Mouse (Mus musculus): ENCODE results near the gene Ppp4r2. TPM values are rescaled to one million over a fixed set of nuclear protein-coding genes. Genes with fewer than 3 reads are reported as not detected.
A peak's percentile ranks its signal among the peaks of the same experiment; 100 is the strongest.

The Ppp4r2 gene
- polyA plus RNA-seq, 1 experiment from 2014 or later: 13.3 TPM

DNA sequence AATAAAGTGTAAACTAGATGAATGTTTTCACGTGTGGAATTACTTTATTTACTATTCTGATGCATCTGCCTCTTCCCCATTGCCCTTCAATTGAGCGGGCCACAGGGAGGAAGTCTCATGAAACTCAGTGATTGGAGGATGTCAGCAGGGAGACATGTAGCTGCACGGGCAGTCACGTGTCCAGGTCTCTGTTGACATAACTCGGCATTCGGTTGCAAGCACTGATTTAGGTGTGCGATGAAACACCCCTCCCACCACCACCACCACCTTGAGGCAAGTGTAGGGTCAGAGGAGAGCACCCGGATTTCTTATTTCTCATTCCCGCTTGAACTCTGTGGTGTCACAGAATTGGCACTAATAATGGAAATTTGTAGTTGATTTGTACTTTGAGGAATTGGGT is 36.5 kb downstream of the Ppp4r2 start:
- no peak for ATAC-seq (ENCODE audit: low FRiP score)
- H3K4me3 ChIP-seq (replicated peaks): no peak overlapping the region
- no peak overlapping the region for H3K9ac ChIP-seq (replicated peaks)
- no peak overlapping the region for H3K4me2 ChIP-seq
- no peaks in the 10 kb centered on the region for H3K9me3 ChIP-seq (replicated peaks)
- H3K36me3 ChIP-seq: peaks cover 4% of the 10 kb centered on the region; the same call in 1 of the 2 replicates
- 0 out of 2 replicates have a peak, but pooled peaks cover 2% of the 10 kb centered on the region for H3K27me3 ChIP-seq (replicated peaks)
- H3K27ac ChIP-seq (replicated peaks): no peak overlapping the region
- H3K4me1 ChIP-seq: no peaks in the 10 kb centered on the region
- 87% methylated on average over 9 of the region's 9 CpGs for WGBS

DNA sequence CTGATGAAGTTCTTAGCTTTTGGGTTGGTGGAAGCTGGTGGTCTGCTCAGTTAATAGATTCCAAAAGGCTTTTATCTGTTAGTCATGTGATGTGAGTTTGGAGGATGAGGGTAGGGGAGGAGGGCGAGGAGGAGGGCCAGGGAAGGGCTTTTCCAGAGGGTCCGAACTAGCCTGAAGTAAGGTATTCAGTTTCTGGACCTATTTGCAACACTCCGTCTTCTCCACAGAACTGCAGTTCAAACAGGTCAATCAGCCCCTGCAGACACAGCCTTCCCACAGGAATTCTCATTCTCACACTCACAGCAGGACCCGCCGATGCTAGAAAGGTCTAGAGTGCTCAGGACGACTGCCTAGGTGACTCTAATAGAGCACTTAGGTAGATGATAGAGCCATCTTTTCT is 39.8 kb downstream of the Ppp4r2 start:
- no peak for ATAC-seq (ENCODE audit: low FRiP score)
- Histone ChIP-seq H3K9me3 (replicated peaks) (no peaks in the 10 kb centered on the region), H3K27ac (replicated peaks) (no peak overlapping the region), H3K4me1 (no peaks in the 10 kb centered on the region), H3K36me3 (no peaks in the 10 kb centered on the region), H3K4me3 (replicated peaks) (no peak overlapping the region), H3K9ac (replicated peaks) (no peak overlapping the region), H3K27me3 (replicated peaks) (0 out of 2 replicates have a peak, but pooled peaks cover 3% of the 10 kb centered on the region), H3K4me2 (no peak overlapping the region)
- 76% methylated on average over 6 of the region's 6 CpGs for WGBS

DNA sequence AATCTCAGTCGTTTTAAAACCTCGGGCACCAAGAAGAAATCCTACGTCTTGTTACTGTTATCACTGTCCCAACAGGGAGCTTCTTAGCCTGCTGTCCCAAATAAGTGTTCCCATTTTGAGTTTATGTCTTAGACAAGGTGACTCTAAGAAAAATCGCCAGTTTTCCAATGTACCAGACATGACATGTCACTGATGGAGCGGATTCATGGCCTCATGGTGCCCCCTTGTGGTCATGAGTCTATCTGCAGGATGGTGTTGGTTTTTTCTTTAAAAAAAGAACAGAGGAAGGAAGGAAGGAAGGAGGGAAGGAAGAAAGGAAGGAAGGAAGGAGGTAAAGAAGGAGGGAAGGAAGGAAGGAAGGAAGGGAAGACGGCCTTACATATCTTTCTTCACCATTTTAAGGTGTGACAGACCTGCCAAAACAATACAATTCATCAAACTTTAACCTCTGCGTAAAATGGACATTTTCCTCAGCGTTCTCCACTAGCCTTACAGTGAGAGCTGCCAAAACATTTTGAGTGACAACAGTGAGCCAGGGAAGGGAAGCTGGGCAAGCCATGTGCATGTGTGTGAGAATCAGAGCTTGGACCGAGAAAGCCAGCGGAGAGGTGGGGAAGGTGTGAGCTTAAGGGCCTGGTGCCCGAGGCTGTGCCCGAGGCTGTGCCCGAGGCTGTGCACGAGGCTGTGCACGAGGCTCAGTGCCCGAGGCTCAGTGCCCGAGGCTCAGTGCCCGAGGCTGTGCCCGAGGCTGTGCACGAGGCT is 42.6 kb downstream of the Ppp4r2 start:
- Histone ChIP-seq H3K27ac (replicated peaks) (no peak overlapping the region), H3K27me3 (replicated peaks) (peaks cover 11% of the 10 kb centered on the region; the same call in 1 of the 2 replicates), H3K4me1 (no peaks in the 10 kb centered on the region), H3K9ac (replicated peaks) (no peak overlapping the region), H3K36me3 (no peaks in the 10 kb centered on the region), H3K4me2 (no peak overlapping the region), H3K9me3 (replicated peaks) (no peaks in the 10 kb centered on the region), H3K4me3 (replicated peaks) (no peak overlapping the region)
- no peak for ATAC-seq (ENCODE audit: low FRiP score)
- 75% methylated on average over 20 of the region's 20 CpGs for WGBS

DNA sequence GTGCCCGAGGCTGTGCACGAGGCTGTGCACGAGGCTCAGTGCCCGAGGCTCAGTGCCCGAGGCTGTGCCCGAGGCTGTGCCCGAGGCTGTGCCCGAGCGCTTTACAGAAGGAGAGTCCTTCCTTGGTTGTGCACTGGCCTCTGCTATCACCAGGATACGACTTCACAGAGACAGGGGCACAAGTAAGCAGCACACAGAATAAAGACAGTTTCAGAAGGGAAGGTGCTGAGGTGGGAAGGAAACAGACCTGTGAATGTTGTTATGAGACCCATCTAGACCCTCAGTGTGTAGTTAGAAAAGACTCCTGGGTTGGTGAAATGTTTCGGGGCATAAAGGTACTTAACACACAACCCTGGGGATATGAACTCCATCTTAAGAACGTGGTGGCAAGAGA is 43.2 kb downstream of the Ppp4r2 start:
- Histone ChIP-seq H3K9me3 (replicated peaks) (no peaks in the 10 kb centered on the region), H3K27ac (replicated peaks) (no peak overlapping the region), H3K4me3 (replicated peaks) (no peak overlapping the region), H3K4me2 (no peak overlapping the region), H3K36me3 (no peaks in the 10 kb centered on the region), H3K9ac (replicated peaks) (no peak overlapping the region), H3K27me3 (replicated peaks) (peaks cover 14% of the 10 kb centered on the region; the same call in 1 of the 2 replicates), H3K4me1 (no peaks in the 10 kb centered on the region)
- WGBS: 89% methylated on average over 12 of the region's 12 CpGs
- no peak for ATAC-seq (ENCODE audit: low FRiP score)

DNA sequence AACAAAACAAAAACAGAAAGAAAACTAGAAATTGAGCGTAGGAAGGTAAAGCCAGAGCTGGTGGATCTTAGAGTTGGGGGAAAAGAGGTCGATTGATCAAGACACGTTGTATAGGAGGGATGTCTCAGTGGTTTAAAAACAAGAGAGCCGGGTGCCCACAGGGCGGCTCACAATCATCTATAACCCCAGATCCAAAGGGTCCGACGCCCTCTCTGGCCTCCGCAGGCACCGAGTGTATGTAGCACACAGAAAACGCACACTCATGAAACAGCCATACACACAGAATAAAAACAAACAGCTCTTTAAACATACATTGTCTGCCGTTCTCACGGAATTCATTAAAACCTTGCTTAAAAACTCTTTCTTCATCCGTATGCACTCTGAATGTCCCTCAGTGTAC is 45.1 kb downstream of the Ppp4r2 start:
- 85% methylated on average over 13 of the region's 13 CpGs for WGBS
- H3K27me3 ChIP-seq (replicated peaks): peaks cover 20% of the 10 kb centered on the region; the same call in 1 of the 2 replicates
- no peak overlapping the region for H3K9ac ChIP-seq (replicated peaks)
- H3K9me3 ChIP-seq (replicated peaks): no peaks in the 10 kb centered on the region
- H3K4me2 ChIP-seq: no peak overlapping the region
- H3K36me3 ChIP-seq: no peaks in the 10 kb centered on the region
- H3K27ac ChIP-seq (replicated peaks): no peak overlapping the region
- H3K4me1 ChIP-seq: peaks cover 9% of the 10 kb centered on the region; the same call in 1 of the 2 replicates
- ATAC-seq (ENCODE audit: low FRiP score): no peak
- no peak overlapping the region for H3K4me3 ChIP-seq (replicated peaks)

DNA sequence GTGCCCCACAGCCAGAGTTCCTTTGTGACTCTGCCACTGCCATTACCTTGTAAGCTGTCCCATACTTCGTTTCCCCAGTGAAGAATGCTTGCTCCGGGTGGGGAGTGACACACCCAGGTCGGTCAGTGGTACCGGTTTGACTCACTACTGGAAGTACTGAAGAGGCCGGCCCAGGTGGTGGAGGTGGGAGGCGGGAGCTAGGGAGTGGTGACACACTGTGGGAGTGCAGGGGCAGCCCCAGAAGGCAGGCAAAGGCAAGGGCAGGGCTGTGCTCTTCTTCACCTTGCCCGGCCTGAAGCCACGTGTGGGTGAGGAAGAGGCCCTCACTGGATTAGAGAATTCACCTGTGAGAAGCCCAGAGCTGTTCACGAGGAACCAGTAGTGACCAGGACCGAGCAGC is 46.2 kb downstream of the Ppp4r2 start:
- H3K36me3 ChIP-seq: no peaks in the 10 kb centered on the region
- WGBS: 61% methylated on average over 10 of the region's 10 CpGs

DNA sequence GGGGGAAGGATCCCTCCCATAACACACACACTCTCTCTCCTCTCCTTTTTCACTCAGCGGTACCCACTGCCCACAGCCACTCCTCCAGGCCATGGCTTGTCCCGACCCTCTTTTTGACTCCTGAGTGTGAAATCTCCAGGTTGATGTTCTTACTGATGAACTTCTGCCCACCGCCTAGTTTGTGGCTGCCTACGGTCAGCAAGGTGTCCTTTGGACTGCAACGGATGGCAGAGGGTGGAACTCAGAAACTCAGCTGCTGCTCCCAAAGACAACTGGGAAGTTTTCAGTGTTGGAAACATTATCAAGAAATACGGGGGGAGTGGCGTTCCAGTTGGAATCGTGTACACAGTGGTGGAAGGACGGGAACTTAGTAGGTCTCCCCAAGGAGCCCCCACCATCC is 48.2 kb downstream of the Ppp4r2 start:
- Histone ChIP-seq H3K4me1 (peaks cover 9% of the 10 kb centered on the region; the same call in 1 of the 2 replicates), H3K36me3 (no peaks in the 10 kb centered on the region), H3K27me3 (replicated peaks) (peaks cover 17% of the 10 kb centered on the region; the same call in 1 of the 2 replicates), H3K4me3 (replicated peaks) (no peak overlapping the region), H3K27ac (replicated peaks) (no peak overlapping the region), H3K4me2 (no peak overlapping the region), H3K9ac (replicated peaks) (no peak overlapping the region), H3K9me3 (replicated peaks) (no peaks in the 10 kb centered on the region)
- 87% methylated on average over 9 of the region's 9 CpGs for WGBS
- no peak for ATAC-seq (ENCODE audit: low FRiP score)

More for the DNA sequence above, 46.2 kb downstream of the Ppp4r2 start:
- no peak overlapping the region for H3K27ac ChIP-seq (replicated peaks)
- no peak for ATAC-seq (ENCODE audit: low FRiP score)
- peaks cover 9% of the 10 kb centered on the region; the same call in 1 of the 2 replicates for H3K4me1 ChIP-seq
- no peaks in the 10 kb centered on the region for H3K9me3 ChIP-seq (replicated peaks)
- H3K4me2 ChIP-seq: no peak overlapping the region
- H3K27me3 ChIP-seq (replicated peaks): peaks cover 20% of the 10 kb centered on the region; the same call in 1 of the 2 replicates
- H3K9ac ChIP-seq (replicated peaks): no peak overlapping the region
- H3K4me3 ChIP-seq (replicated peaks): no peak overlapping the region

DNA sequence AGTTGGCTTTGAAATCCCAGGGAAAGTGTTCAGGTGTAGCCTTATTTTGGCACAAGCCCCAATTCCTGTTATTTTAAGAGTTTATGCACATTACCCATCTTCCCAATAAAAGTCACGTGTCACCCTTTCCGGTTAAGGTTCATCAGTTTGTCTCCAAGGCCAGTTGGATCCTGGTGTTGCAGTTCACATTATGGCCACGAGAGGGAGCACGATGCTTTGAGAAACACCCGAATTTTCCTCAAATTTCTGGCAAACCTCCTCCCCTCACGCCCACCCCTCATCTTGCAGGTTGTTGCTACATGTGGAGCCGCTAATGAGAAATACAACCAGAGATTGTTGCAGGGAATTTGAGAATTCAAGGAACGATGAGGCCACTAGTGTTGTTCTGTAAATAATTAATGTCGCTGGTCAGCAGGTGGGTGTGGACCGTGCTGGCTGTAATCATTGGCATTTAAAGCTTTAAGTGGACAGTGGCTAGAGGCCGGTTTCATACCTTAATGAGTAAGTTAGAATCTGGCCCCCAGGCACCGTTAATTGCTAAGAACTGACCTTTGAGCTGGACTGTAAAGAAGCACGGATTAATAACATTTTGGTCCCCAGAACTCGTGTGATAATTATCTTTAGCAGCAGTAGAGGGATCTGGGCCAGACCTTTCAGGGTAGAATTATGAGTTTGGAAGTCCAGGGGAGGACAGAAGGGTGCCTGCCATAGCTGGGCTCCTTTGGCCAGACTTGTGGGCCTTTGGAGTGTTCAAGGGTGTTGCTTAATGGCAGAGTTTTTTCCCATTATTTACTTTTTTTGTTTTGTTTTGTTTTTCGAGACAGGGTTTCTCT is 49.2 kb downstream of the Ppp4r2 start:
- H3K36me3 ChIP-seq: no peaks in the 10 kb centered on the region
- 13% methylated on average over 15 of the region's 15 CpGs for WGBS
- H3K27ac ChIP-seq (replicated peaks): no peak overlapping the region
- H3K4me1 ChIP-seq: peaks cover 9% of the 10 kb centered on the region; the same call in 1 of the 2 replicates
- peaks cover 17% of the 10 kb centered on the region; the same call in 1 of the 2 replicates for H3K27me3 ChIP-seq (replicated peaks)
- H3K4me3 ChIP-seq (replicated peaks): peak overlapping the region; percentile 23; the same call in 1 of the 2 replicates
- H3K9ac ChIP-seq (replicated peaks): no peak overlapping the region
- no peaks in the 10 kb centered on the region for H3K9me3 ChIP-seq (replicated peaks)
- ATAC-seq (ENCODE audit: low FRiP score): no peak
- peak overlapping the region; percentile 56 for H3K4me2 ChIP-seq

DNA sequence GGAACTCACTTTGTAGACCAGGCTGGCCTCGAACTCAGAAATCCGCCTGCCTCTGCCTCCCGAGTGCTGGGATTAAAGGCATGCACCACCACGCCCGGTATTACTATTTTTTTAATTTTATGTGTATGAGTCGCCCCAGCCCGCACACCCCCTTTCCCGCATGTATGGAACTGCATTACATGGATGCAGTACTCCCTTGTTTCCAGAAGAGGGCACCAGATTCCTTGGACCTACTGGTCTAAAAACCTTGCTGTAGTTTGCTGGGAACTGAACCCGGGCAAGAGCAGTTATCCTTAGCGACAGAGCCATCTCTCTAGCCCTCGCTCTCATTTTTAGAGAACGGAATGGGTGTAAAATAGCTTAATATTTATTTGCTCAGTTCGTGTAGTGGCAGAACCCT is 49.8 kb downstream of the Ppp4r2 start:
- WGBS: 56% methylated on average over 13 of the region's 13 CpGs

DNA sequence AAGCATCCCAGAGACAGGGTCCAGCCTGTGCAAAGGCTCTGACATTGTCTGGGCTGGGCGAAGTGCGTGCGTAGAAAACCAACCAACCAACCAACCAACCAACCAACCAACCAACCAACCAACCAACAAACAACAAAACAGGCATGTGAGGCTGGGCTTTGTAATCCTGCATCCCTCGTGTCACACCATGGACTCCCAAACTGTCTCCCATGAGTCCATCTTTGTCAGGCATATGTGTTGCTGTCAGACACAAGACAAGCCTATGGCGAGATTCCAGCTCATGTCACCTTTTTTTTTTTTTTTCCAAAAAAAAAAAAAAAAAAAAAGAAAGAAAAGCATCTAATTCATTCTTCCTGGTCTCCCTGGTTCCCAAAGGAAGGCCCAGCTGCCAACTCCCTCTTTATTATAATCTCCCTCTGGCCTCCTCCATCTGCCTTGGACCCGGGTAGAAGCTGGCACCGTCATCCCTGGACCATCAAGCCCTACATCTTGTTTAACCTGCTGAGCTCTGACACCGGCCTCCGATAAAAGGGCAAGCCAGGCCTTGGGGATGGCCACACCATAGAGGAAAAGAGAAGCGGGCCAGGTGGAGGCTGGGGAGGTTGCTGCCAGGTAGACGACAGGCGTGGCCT is 51.3 kb downstream of the Ppp4r2 start:
- Histone ChIP-seq H3K4me1 (peaks cover 9% of the 10 kb centered on the region; the same call in 1 of the 2 replicates), H3K9ac (replicated peaks) (no peak overlapping the region), H3K27me3 (replicated peaks) (peaks cover 11% of the 10 kb centered on the region; the same call in 1 of the 2 replicates), H3K9me3 (replicated peaks) (no peaks in the 10 kb centered on the region), H3K4me2 (no peak overlapping the region), H3K27ac (replicated peaks) (no peak overlapping the region), H3K36me3 (no peaks in the 10 kb centered on the region), H3K4me3 (replicated peaks) (no peak overlapping the region)
- ATAC-seq (ENCODE audit: low FRiP score): no peak
- 72% methylated on average over 12 of the region's 12 CpGs for WGBS

More for the DNA sequence above, 49.8 kb downstream of the Ppp4r2 start:
- H3K4me3 ChIP-seq (replicated peaks): no peak overlapping the region
- H3K27me3 ChIP-seq (replicated peaks): peaks cover 17% of the 10 kb centered on the region; the same call in 1 of the 2 replicates
- no peaks in the 10 kb centered on the region for H3K9me3 ChIP-seq (replicated peaks)
- no peak overlapping the region for H3K27ac ChIP-seq (replicated peaks)
- peaks cover 9% of the 10 kb centered on the region; the same call in 1 of the 2 replicates for H3K4me1 ChIP-seq
- ATAC-seq (ENCODE audit: low FRiP score): no peak
- H3K4me2 ChIP-seq: no peak overlapping the region
- H3K36me3 ChIP-seq: no peaks in the 10 kb centered on the region
- H3K9ac ChIP-seq (replicated peaks): no peak overlapping the region

DNA sequence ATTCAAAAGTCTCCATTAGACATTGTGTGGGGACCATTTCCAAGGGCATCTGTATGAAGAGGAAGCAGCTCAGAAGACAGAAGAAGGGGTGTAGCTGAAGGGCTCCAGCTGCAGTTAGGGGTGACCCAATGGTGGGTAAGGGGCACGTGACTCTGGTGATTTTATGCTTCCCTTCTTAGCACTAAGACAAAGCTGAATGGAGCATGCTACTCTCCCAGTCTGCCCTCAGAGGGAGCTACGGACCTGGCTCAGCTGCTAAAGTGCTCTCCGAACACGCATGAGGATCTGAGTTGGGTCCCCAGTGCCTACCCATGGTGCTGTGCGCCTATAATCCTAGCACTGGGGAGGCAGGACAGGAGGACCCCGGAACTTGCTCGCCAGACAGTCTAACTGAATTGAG is 52.0 kb downstream of the Ppp4r2 start:
- no peak overlapping the region for H3K4me3 ChIP-seq (replicated peaks)
- no peak for ATAC-seq (ENCODE audit: low FRiP score)
- no peaks in the 10 kb centered on the region for H3K9me3 ChIP-seq (replicated peaks)
- H3K36me3 ChIP-seq: no peaks in the 10 kb centered on the region
- H3K4me1 ChIP-seq: peaks cover 9% of the 10 kb centered on the region; the same call in 1 of the 2 replicates
- 0 out of 2 replicates have a peak, but pooled peaks cover 11% of the 10 kb centered on the region for H3K27me3 ChIP-seq (replicated peaks)
- no peak overlapping the region for H3K4me2 ChIP-seq
- 56% methylated on average over 7 of the region's 7 CpGs for WGBS
- no peak overlapping the region for H3K27ac ChIP-seq (replicated peaks)
- H3K9ac ChIP-seq (replicated peaks): no peak overlapping the region
